Mouse (Mus musculus) neural tube, embryonic 12.5 days (tissue): ENCODE data around the gene Ppp6r3. TPM values are rescaled to one million over a fixed set of nuclear protein-coding genes. Genes with fewer than 3 reads are reported as not detected.

Source experiments
- ATAC-seq: fragments of 200-750 bp; cut with Nextera tagmentation; 2 replicates; pipeline ENCODE4 v1.8.0; 2017; ENCODE audit warnings: low read depth, mild to moderate bottlenecking, moderate TSS enrichment, moderate library complexity; ENCODE audit not compliant: low FRiP score
- H3K27ac ChIP-seq: fragments of 300-500 bp; sonication (generic); 2 replicates; pipeline ENCODE4 v1.5.1; 2016
- H3K27me3 ChIP-seq: fragments of 300-500 bp; sonication (generic); replicated peaks from 2 replicates; pipeline ENCODE4 v1.6.1; 2016; ENCODE audit warnings: mild to moderate bottlenecking
- H3K36me3 ChIP-seq: fragments of 300-500 bp; sonication (generic); 2 replicates; pipeline ENCODE4 v1.6.1; 2016; ENCODE audit warnings: mild to moderate bottlenecking
- H3K4me1 ChIP-seq: fragments of 300-500 bp; sonication (generic); 2 replicates; pipeline ENCODE4 v1.6.1; 2016
- H3K4me2 ChIP-seq: fragments of 300-500 bp; sonication (generic); replicated peaks from 2 replicates; pipeline ENCODE4 v1.6.1; 2016; ENCODE audit warnings: mild to moderate bottlenecking
- H3K4me3 ChIP-seq: fragments of 300-500 bp; sonication (generic); 2 replicates; pipeline ENCODE4 v1.5.1; 2016
- H3K9ac ChIP-seq: fragments of 300-500 bp; sonication (generic); 2 replicates; pipeline ENCODE4 v1.6.1; 2016; ENCODE audit warnings: mild to moderate bottlenecking
- H3K9me3 ChIP-seq: fragments of 300-500 bp; sonication (generic); 2 replicates; pipeline ENCODE4 v1.6.1; 2016; ENCODE audit warnings: mild to moderate bottlenecking
- WGBS: fragments of 180-500 bp; shearing (Covaris S2); methylation state at CpG from one replicate; pipeline ENCODE4 v1.1.7; 2016; 5-methylcytosine and 5-hydroxymethylcytosine counted together
- polyA plus RNA-seq: library from polyadenylated mRNA; unstranded; fragments of >200 nt; fragmentation: Nextera tagmentation; extraction: Ambion mirVana; gene quantifications from 2 replicates; pipeline ENCODE4 v1.2.1, GENCODE M21; 2016

Ppp6r3 gene
- polyA plus RNA-seq: 70.7 and 74.0 TPM in 2 replicates

DNA sequence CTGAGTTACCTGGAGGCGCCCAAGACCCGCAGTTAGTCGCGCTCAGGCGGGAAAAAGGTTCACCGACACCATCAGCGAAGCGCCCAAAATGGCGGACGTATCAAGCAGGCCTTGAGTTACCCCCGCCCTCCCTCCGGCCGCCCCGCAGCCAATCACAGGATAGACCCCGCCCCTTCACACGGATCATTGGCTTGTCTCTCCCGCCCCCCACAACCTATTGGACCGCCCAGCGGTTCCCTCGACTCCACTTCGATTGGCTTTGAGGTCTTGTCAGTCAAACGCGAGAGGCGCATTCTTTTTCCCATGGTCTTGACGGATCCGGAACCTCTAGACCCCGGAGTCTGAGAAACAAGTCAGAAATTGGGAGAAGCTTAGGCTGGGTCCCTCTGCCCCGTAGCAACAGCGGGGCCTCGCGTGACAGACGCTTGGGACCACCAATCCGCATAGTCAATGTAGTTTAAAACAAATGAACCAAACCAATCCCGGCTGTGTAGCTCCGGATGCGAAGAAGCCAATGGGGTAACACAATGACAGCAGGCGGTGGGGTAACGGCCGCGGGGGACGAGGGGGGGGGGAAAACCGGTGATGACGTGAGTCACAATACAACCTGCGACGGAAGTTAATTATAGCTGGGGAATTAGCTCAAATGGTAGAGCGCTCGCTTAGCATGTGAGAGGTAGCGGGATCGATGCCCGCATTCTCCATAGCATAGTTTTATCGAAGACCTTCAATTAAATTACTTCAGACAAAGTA, at the start of gene Ppp6r3:
Gene Ppp6r3, minus strand, starts transcription at position 118 of the 753 bp plus-strand sequence.
- Histone ChIP-seq H3K4me3 (peak within 1 kb of the TSS; percentile 94), H3K4me2 (peak within 1 kb of the TSS; percentile 91), H3K27me3 (no peaks in the 10 kb centered on the region), H3K9me3 (no peaks in the 10 kb centered on the region), H3K27ac (peak within 1 kb of the TSS; percentile 83), H3K4me1 (peaks cover 22% of the 10 kb centered on the region), H3K9ac (peak within 1 kb of the TSS; percentile 91), H3K36me3 (no peaks in the 10 kb centered on the region)
- peak; percentile 97 for ATAC-seq
- WGBS: under 1% methylated on average over 51 of the region's 51 CpGs

DNA sequence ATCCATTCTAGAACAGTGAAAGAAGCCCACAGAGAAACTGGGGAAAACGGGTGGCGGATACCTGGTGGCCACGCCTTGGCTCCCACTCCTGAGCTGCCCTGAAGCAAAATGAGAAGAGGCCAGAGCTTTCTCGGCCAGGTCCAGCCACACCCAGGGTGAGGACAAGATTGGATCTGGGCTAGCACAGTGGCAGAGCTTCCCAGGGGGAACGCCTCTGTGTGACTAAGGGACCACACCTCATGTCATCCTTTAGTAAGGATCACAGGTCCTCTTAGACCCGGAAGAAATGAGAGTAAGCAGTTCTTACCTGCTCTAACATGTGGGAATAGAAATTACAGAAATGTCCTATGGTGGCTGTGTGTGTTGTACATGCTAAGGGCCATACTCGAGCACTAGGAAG, 49.6 kb upstream of the Ppp6r3 start:
- Histone ChIP-seq H3K4me1 (no peaks in the 10 kb centered on the region), H3K9ac (no peak overlapping the region), H3K27me3 (no peaks in the 10 kb centered on the region), H3K9me3 (no peaks in the 10 kb centered on the region), H3K4me2 (no peak overlapping the region), H3K36me3 (peaks cover 44% of the 10 kb centered on the region), H3K4me3 (no peak overlapping the region), H3K27ac (no peak overlapping the region)
- no peak for ATAC-seq
- 92% methylated on average over 7 of the region's 7 CpGs for WGBS

DNA sequence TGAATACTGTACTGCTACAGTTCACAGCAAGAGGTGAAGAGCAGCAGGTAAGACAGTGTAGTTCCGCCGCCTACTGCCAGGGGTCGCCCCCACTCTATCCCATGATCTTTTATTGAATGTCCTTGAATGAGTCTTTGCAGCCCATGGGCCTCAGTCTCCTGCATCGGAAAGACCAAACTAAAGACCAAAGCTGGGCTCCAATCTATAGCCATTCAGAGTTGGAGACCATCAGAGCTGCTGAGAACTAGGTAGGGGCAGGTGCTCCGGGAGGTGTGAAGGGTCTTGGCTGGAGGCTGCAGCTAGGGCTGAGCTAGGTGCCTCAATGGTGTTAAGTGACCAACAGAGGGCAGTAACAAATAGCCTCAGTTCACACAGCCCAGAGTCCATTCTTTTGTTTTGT, 48.3 kb upstream of the Ppp6r3 start:
- H3K36me3 ChIP-seq: peaks cover 40% of the 10 kb centered on the region
- H3K4me1 ChIP-seq: no peaks in the 10 kb centered on the region
- H3K4me2 ChIP-seq: no peak overlapping the region
- no peak for ATAC-seq
- H3K27ac ChIP-seq: no peak overlapping the region
- 0 out of 2 replicates have a peak, but pooled peaks cover 5% of the 10 kb centered on the region for H3K9me3 ChIP-seq
- no peak overlapping the region for H3K4me3 ChIP-seq
- no peaks in the 10 kb centered on the region for H3K27me3 ChIP-seq
- no peak overlapping the region for H3K9ac ChIP-seq
- 74% methylated on average over 5 of the region's 5 CpGs for WGBS

DNA sequence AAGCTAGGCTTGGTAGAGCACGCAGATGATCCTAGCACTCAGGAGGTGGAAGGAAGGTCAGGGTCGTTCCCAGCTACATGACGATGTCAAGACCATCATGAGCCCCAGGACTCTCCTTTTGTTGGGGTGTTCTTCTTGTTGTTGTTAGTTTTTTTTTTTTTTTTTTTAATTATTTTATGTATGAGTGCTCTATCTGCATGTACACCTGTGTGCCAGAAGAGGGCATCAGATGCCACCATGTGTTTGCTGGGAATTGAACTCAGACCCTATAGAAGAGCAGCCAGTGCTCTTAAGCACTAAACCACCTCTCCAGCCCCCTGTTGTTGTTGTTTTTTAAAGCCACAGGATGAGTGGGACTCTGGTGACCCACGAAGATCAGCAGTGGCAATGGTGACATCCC, 47.7 kb upstream of the Ppp6r3 start:
- Histone ChIP-seq H3K27ac (no peak overlapping the region), H3K9me3 (0 out of 2 replicates have a peak, but pooled peaks cover 5% of the 10 kb centered on the region), H3K9ac (no peak overlapping the region), H3K4me1 (no peaks in the 10 kb centered on the region), H3K27me3 (no peaks in the 10 kb centered on the region), H3K36me3 (peaks cover 39% of the 10 kb centered on the region), H3K4me2 (no peak overlapping the region), H3K4me3 (no peak overlapping the region)
- ATAC-seq: no peak
- WGBS: 93% methylated on average over 4 of the region's 4 CpGs

DNA sequence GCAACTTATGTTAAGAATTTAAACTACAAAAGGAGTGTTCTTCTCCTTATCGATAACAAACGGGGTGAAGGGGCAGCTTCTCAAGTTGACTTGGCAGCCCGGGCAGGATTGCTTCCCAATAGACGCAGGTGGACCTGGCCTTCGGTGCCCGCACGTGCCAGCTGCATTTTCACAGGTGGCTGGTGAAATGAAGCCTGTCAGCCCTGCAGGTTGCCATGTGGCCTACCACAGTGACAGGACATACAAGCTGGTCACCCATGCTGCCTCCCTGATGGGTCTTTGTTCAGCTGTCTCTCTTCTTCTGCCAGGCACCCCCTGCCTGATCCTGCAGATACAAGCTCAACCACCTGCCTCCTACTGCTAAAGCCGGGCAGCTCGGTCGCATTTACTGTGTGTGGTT, 45.3 kb upstream of the Ppp6r3 start:
- no peak for ATAC-seq
- no peak overlapping the region for H3K27ac ChIP-seq
- no peaks in the 10 kb centered on the region for H3K4me1 ChIP-seq
- H3K4me3 ChIP-seq: no peak overlapping the region
- no peak overlapping the region for H3K9ac ChIP-seq
- H3K9me3 ChIP-seq: 0 out of 2 replicates have a peak, but pooled peaks cover 5% of the 10 kb centered on the region
- no peaks in the 10 kb centered on the region for H3K27me3 ChIP-seq
- 98% methylated on average over 10 of the region's 10 CpGs for WGBS
- H3K4me2 ChIP-seq: no peak overlapping the region
- H3K36me3 ChIP-seq: peaks cover 40% of the 10 kb centered on the region

DNA sequence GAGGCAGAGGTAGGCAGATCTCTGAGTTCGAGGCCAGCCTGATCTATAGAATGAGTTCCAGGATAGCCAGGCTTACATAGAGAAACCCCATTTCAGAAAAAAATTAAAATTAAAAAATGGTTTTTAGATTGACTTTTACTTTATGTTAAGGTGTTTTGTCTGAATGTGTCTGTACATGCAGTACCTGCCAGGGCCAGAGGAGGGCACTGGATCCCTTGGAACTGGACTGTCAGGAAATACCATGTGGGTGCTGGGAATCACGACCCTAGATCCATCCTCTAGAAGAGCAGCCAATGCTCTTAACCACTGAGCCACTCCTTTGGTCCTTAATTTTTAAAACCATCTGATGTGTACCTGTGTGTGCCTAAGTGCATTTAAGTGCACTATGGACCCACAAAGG, 43.8 kb upstream of the Ppp6r3 start:
- no peak for ATAC-seq
- Histone ChIP-seq H3K4me2 (no peak overlapping the region), H3K27ac (no peak overlapping the region), H3K9ac (no peak overlapping the region), H3K4me3 (no peak overlapping the region), H3K9me3 (0 out of 2 replicates have a peak, but pooled peaks cover 5% of the 10 kb centered on the region), H3K4me1 (no peaks in the 10 kb centered on the region), H3K36me3 (peaks cover 47% of the 10 kb centered on the region), H3K27me3 (no peaks in the 10 kb centered on the region)
- 83% methylated on average over 2 of the region's 2 CpGs for WGBS

DNA sequence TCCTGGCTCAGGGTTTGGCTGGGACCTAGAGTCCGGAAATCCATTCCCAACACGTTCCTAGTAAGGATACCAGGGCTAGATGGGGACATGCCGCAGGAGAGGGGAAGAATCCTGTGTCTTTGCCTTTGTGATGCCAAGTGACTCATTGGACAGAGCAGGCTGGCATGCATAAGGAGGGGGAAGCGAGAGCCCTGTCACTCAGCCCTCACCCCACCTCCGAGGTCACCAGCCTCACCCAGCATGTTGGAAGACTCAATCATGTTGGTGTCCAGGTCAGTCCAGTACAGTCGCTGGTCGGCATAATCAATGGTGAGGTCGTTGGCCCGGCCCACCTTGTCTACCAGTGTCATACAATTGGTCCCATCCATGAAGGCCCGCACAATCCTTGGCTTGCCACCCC, 38.4 kb upstream of the Ppp6r3 start:
- H3K36me3 ChIP-seq: peaks cover 37% of the 10 kb centered on the region
- H3K4me3 ChIP-seq: no peak overlapping the region
- H3K4me2 ChIP-seq: no peak overlapping the region
- WGBS: 94% methylated on average over 10 of the region's 10 CpGs
- H3K4me1 ChIP-seq: no peaks in the 10 kb centered on the region
- H3K9me3 ChIP-seq: no peaks in the 10 kb centered on the region
- no peak for ATAC-seq
- no peaks in the 10 kb centered on the region for H3K27me3 ChIP-seq
- no peak overlapping the region for H3K9ac ChIP-seq
- no peak overlapping the region for H3K27ac ChIP-seq

DNA sequence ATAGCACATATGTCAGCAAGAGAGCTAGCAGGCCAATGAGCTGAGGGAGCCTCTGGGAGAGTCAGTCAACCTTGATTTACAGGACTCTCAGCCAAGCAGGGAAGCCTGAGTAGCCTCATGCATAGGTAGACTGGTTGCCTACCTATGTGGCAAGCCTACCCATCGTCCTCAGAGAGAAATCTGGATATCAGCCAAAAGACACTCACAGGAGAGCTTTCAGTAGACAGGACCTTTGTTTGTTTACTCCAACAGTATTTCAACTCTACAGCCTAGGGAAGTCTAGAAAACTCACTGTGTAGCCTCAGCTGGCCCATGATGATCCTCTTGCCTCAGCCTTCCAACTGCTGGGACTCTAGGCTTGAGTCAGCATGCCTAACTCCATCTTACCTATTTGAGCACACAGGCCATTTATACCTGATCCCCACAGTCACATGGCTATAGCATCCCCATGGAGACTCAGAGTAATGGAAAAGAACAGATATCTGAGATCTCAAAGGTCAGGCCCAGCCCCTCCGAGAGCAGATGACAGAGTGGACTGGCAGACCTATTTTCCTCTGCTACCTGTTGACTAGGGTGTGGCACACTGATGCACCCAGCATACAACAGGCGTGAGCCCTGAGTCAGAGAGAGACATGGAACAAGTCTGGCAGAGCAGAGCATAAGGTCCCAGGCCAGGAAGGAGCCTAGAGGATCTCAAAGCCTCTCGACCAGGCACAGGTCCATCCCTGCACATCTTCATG, 37.2 kb upstream of the Ppp6r3 start:
- ATAC-seq: no peak
- H3K27ac ChIP-seq: no peak overlapping the region
- WGBS: 93% methylated on average over 4 of the region's 4 CpGs
- no peak overlapping the region for H3K9ac ChIP-seq
- no peak overlapping the region for H3K4me2 ChIP-seq
- no peaks in the 10 kb centered on the region for H3K27me3 ChIP-seq
- no peaks in the 10 kb centered on the region for H3K4me1 ChIP-seq
- peaks cover 31% of the 10 kb centered on the region for H3K36me3 ChIP-seq
- H3K4me3 ChIP-seq: no peak overlapping the region
- no peaks in the 10 kb centered on the region for H3K9me3 ChIP-seq

DNA sequence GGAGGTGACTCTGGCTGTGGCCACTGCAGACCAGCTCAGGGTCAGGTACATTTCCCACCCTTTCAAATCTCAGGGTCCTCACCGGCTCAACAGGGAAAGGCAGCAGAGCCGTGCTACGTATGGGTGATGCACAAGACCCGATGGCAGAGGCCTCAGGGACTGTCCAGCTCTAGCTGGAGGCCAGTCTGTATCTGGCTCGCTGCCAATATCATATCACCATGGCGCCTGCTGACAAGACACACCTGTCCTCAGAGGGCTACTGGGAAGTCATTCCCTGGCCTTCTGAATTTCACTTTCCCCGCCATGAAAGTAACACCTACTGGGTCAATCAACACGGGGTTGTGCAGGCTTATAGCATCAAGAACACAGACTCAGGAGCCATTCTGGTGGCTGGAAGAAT, 36.2 kb upstream of the Ppp6r3 start:
- 93% methylated on average over 8 of the region's 8 CpGs for WGBS
- H3K4me3 ChIP-seq: no peak overlapping the region
- no peaks in the 10 kb centered on the region for H3K9me3 ChIP-seq
- no peaks in the 10 kb centered on the region for H3K27me3 ChIP-seq
- peaks cover 30% of the 10 kb centered on the region for H3K36me3 ChIP-seq
- H3K4me2 ChIP-seq: no peak overlapping the region
- no peak overlapping the region for H3K27ac ChIP-seq
- no peaks in the 10 kb centered on the region for H3K4me1 ChIP-seq
- H3K9ac ChIP-seq: no peak overlapping the region
- ATAC-seq: no peak

DNA sequence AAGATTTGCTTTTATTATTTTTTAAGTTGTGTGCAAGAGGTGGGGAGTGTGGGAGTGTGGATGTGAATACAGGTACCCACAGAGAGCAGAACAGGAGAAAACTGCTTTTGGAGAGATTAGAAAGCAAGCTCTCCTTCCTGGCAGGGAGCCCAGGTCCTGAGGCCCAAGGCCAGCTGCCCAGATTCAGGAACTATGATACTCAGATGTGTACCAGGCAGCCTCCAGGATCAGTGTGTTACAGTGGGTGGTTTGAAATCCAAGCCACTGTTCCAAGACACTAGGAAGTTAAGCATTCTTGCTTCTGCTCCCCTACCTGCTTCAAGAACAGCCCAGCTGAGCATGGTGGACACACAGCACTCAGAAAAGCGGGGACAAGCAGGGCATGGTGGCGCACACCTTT, 35.3 kb upstream of the Ppp6r3 start:
- Histone ChIP-seq H3K4me2 (no peak overlapping the region), H3K4me1 (no peaks in the 10 kb centered on the region), H3K4me3 (no peak overlapping the region), H3K27ac (no peak overlapping the region), H3K9ac (no peak overlapping the region), H3K27me3 (no peaks in the 10 kb centered on the region), H3K36me3 (peaks cover 30% of the 10 kb centered on the region), H3K9me3 (no peaks in the 10 kb centered on the region)
- no peak for ATAC-seq
- WGBS: 97% methylated on average over 2 of the region's 2 CpGs

DNA sequence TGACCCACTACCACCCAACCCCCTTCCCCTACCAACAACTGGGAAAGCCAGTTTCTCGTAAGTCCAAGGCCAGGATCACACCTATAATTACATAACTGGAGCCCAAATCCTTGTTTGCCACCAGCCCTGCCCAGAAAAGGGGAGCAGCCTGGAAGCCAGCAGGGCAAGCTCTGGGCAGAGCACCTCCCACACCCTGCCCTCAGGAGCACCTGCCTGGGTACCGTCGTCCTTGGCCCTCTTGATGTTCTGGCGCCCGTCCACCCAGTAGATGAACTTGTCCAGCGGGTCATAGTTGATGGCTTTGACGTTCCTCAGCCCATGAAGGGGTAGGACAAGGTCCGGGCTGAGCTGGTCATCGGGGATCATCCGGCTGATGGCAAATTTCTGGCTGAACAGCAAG, 34.3 kb upstream of the Ppp6r3 start:
- WGBS: 91% methylated on average over 10 of the region's 10 CpGs

DNA sequence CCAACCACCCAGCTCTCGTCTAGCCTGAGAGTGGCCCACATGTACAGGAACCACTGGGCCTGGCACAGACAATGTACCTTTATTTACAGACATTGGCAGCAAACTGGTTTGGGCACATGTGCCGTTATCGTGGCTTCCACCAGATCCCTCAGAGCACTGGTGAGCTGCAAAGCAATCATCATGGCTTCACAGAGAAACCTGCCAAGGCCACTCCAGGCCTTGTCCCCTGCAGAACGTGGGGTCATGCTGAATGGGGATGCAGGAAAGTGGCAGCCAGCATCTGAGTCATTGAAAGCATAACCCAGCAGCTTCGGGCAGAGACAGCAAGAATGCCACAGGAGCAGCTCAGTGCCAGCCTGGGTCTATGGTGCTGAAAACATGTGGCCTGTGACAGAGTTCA, 18.8 kb upstream of the Ppp6r3 start:
- H3K27me3 ChIP-seq: no peaks in the 10 kb centered on the region
- no peak overlapping the region for H3K4me2 ChIP-seq
- peaks cover 51% of the 10 kb centered on the region for H3K36me3 ChIP-seq
- H3K9ac ChIP-seq: no peak overlapping the region
- no peaks in the 10 kb centered on the region for H3K4me1 ChIP-seq
- H3K4me3 ChIP-seq: no peak overlapping the region
- no peak for ATAC-seq
- H3K27ac ChIP-seq: no peak overlapping the region
- WGBS: 93% methylated on average over 5 of the region's 5 CpGs
- H3K9me3 ChIP-seq: no peaks in the 10 kb centered on the region

More for the DNA sequence above, 34.3 kb upstream of the Ppp6r3 start:
- Histone ChIP-seq H3K4me1 (no peaks in the 10 kb centered on the region), H3K4me3 (no peak overlapping the region), H3K9ac (no peak overlapping the region), H3K36me3 (peaks cover 36% of the 10 kb centered on the region), H3K4me2 (no peak overlapping the region), H3K27me3 (no peaks in the 10 kb centered on the region), H3K9me3 (no peaks in the 10 kb centered on the region), H3K27ac (no peak overlapping the region)
- no peak for ATAC-seq
